Mouse (Mus musculus): ENCODE measurements around the gene Fbxo3. TPM values are rescaled to one million over a fixed set of nuclear protein-coding genes. Genes with fewer than 3 reads are reported as not detected.
"Not testable (repeated sequence)": the region's sequence is repeated elsewhere in the genome, so short reads cannot be mapped to it uniquely, and the experiment has no call there.

Fbxo3 gene
- polyA plus RNA-seq, 1 experiment from 2014 or later = 44.9 TPM

GRCm38 (mm10) chr2:103992618-103993332 is 34.7 kb upstream of the Fbxo3 start:
- no peaks in the 10 kb centered on the region for H3K36me3 ChIP-seq (ENCODE audit: control insufficient read depth, insufficient read depth, low read length)
- no peak overlapping the region for H3K27ac ChIP-seq (replicated peaks in 1 of 2; ENCODE audit: control insufficient read depth in 1 of 2, insufficient read depth in 1 of 2, low read depth in 2 of 2, low read length in 2 of 2)
- no peaks in the 10 kb centered on the region for H3K4me1 ChIP-seq (ENCODE audit: control insufficient read depth in 2 of 2, insufficient read depth in 2 of 2, low read length in 2 of 2)
- H3K4me2 ChIP-seq (ENCODE audit: low read length) = no peak overlapping the region
- no peak for ATAC-seq (ENCODE audit: insufficient number of reproducible peaks, insufficient read depth, low FRiP score, low read depth)
- no peak overlapping the region for H3K9ac ChIP-seq (ENCODE audit: low read length)
- no peak overlapping the region for H3K4me3 ChIP-seq (ENCODE audit: control insufficient read depth in 1 of 2, insufficient read depth in 1 of 2, low read depth in 1 of 2, low read length in 2 of 2)
- WGBS = 34% methylated on average over 17 of the region's 17 CpGs
- peaks cover 13% of the 10 kb centered on the region for H3K27me3 ChIP-seq (ENCODE audit: control insufficient read depth, insufficient read depth, low read length)
- H3K9me3 ChIP-seq (ENCODE audit: control insufficient read depth, low read length) = no peaks in the 10 kb centered on the region

- Histone ChIP-seq H3K4me1 (ENCODE audit: control insufficient read depth in 2 of 2, insufficient read depth in 2 of 2, low read length in 2 of 2) (no peaks in the 10 kb centered on the region), H3K36me3 (ENCODE audit: control insufficient read depth, insufficient read depth, low read length) (no peaks in the 10 kb centered on the region), H3K9ac (ENCODE audit: low read length) (no peak overlapping the region), H3K27me3 (ENCODE audit: control insufficient read depth, insufficient read depth, low read length) (0 out of 2 replicates have a peak, but pooled peaks cover 3% of the 10 kb centered on the region), H3K9me3 (ENCODE audit: control insufficient read depth, low read length) (no peaks in the 10 kb centered on the region), H3K4me3 (ENCODE audit: control insufficient read depth in 1 of 2, insufficient read depth in 1 of 2, low read depth in 1 of 2, low read length in 2 of 2) (no peak overlapping the region), H3K27ac (replicated peaks in 1 of 2; ENCODE audit: control insufficient read depth in 1 of 2, insufficient read depth in 1 of 2, low read depth in 2 of 2, low read length in 2 of 2) (no peak overlapping the region), H3K4me2 (ENCODE audit: low read length) (no peak overlapping the region)
- 22% methylated on average over 2 of the region's 2 CpGs for WGBS
- no peak for ATAC-seq (ENCODE audit: insufficient number of reproducible peaks, insufficient read depth, low FRiP score, low read depth)
Measured at GRCm38 (mm10) chr2:104001076-104001475, 26.4 kb upstream of the Fbxo3 start.

DNA sequence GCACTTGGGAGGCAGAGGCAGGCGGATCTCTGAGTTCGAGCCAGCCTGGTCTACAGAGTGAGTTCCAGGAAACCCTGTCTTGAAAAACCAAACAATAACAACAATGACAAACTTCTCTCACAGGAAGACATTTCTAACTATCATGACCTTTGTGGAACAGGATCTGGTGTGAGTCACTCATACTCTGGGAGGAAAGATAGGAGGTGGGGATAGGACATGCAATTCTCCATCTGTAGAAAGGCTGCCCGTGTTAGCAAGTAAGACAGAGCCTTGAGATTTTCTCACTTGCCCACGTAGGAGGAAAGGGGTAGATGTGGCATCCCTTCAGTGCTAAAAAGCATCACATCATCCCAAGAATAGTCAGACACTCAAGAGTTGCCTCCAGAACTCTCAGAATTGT is 25.7 kb upstream of the Fbxo3 start:
- no peak for ATAC-seq (ENCODE audit: insufficient number of reproducible peaks, insufficient read depth, low FRiP score, low read depth)
- no peak overlapping the region for H3K4me3 ChIP-seq (ENCODE audit: control insufficient read depth in 1 of 2, insufficient read depth in 1 of 2, low read depth in 1 of 2, low read length in 2 of 2)
- no peak overlapping the region for H3K27ac ChIP-seq (replicated peaks in 1 of 2; ENCODE audit: control insufficient read depth in 1 of 2, insufficient read depth in 1 of 2, low read depth in 2 of 2, low read length in 2 of 2)
- no peaks in the 10 kb centered on the region for H3K9me3 ChIP-seq (ENCODE audit: control insufficient read depth, low read length)
- no peaks in the 10 kb centered on the region for H3K36me3 ChIP-seq (ENCODE audit: control insufficient read depth, insufficient read depth, low read length)
- H3K27me3 ChIP-seq (ENCODE audit: control insufficient read depth, insufficient read depth, low read length) = 0 out of 2 replicates have a peak, but pooled peaks cover 3% of the 10 kb centered on the region
- H3K9ac ChIP-seq (ENCODE audit: low read length) = no peak overlapping the region
- no peak overlapping the region for H3K4me2 ChIP-seq (ENCODE audit: low read length)
- no peaks in the 10 kb centered on the region for H3K4me1 ChIP-seq (ENCODE audit: control insufficient read depth in 2 of 2, insufficient read depth in 2 of 2, low read length in 2 of 2)
- 65% methylated on average over 4 of the region's 4 CpGs for WGBS

DNA sequence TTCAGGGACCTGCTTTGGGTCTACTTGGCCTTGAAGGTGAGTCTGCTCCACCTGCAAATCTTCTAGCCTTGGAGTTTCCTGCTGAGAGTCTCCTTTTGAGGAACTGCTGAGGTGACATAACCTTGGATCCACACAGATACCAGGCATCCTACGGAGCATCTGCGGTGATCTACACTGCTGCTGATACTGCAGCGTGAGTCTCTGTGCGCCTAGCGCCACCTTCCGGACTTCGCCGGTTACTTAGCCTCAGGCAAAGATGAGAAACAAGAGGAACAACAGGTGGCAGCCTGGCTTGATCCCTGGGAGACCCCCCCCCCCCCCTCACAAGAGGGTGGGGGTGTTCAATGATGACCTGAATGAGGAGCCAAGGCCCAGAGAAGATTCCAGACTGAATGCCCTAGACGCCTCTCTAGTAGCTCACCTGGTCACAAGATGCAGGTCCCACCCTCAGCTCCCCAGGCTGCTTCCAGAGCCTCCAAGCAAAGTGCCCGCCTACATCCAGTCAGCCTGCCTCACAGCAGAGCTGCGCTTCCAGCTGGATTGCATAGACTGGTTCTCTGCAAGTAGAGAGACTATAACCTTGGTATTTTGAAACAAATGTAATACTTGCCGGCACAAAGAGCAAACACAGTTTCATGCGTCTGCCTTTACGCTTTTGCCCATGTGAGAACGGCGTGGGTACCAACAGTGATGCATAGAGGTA is 24.7 kb upstream of the Fbxo3 start:
- H3K4me2 ChIP-seq (ENCODE audit: low read length) = no peak overlapping the region
- H3K27ac ChIP-seq (replicated peaks in 1 of 2; ENCODE audit: control insufficient read depth in 1 of 2, insufficient read depth in 1 of 2, low read depth in 2 of 2, low read length in 2 of 2) = no peak overlapping the region
- H3K9ac ChIP-seq (ENCODE audit: low read length) = no peak overlapping the region
- no peaks in the 10 kb centered on the region for H3K9me3 ChIP-seq (ENCODE audit: control insufficient read depth, low read length)
- H3K4me3 ChIP-seq (ENCODE audit: control insufficient read depth in 1 of 2, insufficient read depth in 1 of 2, low read depth in 1 of 2, low read length in 2 of 2) = no peak overlapping the region
- 0 out of 2 replicates have a peak, but pooled peaks cover 3% of the 10 kb centered on the region for H3K27me3 ChIP-seq (ENCODE audit: control insufficient read depth, insufficient read depth, low read length)
- no peak for ATAC-seq (ENCODE audit: insufficient number of reproducible peaks, insufficient read depth, low FRiP score, low read depth)
- WGBS = 32% methylated on average over 16 of the region's 16 CpGs
- H3K4me1 ChIP-seq (ENCODE audit: control insufficient read depth in 2 of 2, insufficient read depth in 2 of 2, low read length in 2 of 2) = no peaks in the 10 kb centered on the region
- H3K36me3 ChIP-seq (ENCODE audit: control insufficient read depth, insufficient read depth, low read length) = no peaks in the 10 kb centered on the region

DNA sequence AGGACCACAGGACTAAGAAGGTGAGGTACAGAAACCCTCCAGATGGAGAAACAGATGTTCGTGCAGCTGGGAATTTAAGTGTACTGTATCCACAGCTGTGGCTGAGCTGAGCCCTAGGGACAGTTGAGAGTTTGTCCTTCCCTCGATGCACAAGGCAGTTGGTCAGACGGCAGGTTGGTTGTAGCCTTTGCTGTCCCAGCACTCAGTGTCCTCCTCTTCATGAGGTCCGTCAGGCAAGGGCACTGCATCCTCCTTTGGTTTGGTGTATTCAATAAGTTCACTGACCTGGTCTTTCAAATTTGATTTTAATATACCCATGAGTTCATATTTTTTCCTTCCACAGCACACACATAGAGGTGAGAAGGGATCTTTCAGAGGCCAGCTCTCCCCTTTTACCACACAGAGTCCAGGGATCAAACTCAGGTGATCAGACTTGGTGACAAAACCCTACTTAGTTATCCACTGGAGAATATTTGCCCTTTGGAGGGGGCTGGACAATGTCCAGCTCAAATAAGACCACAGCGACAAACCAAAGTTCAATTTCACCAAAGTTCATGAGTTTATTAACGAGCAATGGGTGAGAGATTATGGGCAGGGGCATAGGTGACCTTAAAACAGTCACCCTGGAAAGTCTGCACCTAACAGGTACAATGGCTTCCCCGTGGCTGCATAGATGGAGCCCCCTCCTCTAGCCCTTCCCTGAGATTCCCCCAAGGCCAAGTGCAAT is 19.6 kb upstream of the Fbxo3 start:
- H3K9ac ChIP-seq (ENCODE audit: low read length) = no peak overlapping the region
- no peak for ATAC-seq (ENCODE audit: insufficient number of reproducible peaks, insufficient read depth, low FRiP score, low read depth)
- H3K4me1 ChIP-seq (ENCODE audit: control insufficient read depth in 2 of 2, insufficient read depth in 2 of 2, low read length in 2 of 2) = no peaks in the 10 kb centered on the region
- no peak overlapping the region for H3K4me3 ChIP-seq (ENCODE audit: control insufficient read depth in 1 of 2, insufficient read depth in 1 of 2, low read depth in 1 of 2, low read length in 2 of 2)
- H3K27ac ChIP-seq (replicated peaks in 1 of 2; ENCODE audit: control insufficient read depth in 1 of 2, insufficient read depth in 1 of 2, low read depth in 2 of 2, low read length in 2 of 2) = no peak overlapping the region
- H3K9me3 ChIP-seq (ENCODE audit: control insufficient read depth, low read length) = no peaks in the 10 kb centered on the region
- 80% methylated on average over 7 of the region's 7 CpGs for WGBS
- H3K27me3 ChIP-seq (ENCODE audit: control insufficient read depth, insufficient read depth, low read length) = 0 out of 2 replicates have a peak, but pooled peaks cover 3% of the 10 kb centered on the region
- no peak overlapping the region for H3K4me2 ChIP-seq (ENCODE audit: low read length)
- H3K36me3 ChIP-seq (ENCODE audit: control insufficient read depth, insufficient read depth, low read length) = no peaks in the 10 kb centered on the region

DNA sequence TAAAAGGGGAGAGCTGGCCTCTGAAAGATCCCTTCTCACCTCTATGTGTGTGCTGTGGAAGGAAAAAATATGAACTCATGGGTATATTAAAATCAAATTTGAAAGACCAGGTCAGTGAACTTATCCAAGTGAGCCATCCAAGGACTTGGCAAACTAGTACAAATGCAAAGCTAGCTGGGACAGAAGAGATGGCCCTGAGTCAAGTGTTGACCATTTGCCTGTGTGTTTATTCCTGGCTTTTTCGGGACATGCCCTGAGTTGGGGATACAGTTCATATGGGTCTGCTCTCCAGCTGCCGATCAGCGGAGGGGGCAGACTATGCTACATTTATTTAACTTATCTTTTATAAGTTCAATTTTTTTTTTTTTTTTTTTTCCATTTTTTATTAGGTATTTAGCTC is 18.7 kb upstream of the Fbxo3 start:
- 96% methylated on average over 3 of the region's 3 CpGs for WGBS

DNA sequence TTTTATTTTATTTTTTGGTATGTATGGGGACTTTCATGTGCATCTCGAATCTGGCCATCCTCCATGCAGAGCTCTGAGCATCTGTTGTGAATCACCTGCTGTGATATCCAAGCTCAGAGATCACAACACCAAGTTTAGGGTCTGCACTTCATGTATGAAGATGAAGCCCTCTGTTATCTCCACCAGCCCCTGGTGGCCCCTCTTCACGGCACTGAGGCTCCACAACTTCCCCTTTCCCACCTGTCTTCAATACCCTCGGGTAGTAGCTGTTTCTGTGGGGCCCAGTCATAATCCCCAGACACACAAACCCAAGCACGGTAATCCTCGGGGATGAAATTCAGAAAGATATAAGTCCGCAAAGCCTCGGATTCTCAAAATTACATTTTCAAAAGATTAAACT is 4.4 kb upstream of the Fbxo3 start:
- Histone ChIP-seq H3K9me3 (ENCODE audit: control insufficient read depth, low read length) (no peaks in the 10 kb centered on the region), H3K4me1 (ENCODE audit: control insufficient read depth in 2 of 2, insufficient read depth in 2 of 2, low read length in 2 of 2) (peaks cover 2 to 4% of the 10 kb centered on the region in 2 experiments; a peak in 3 of 4 replicates), H3K27me3 (ENCODE audit: control insufficient read depth, insufficient read depth, low read length) (no peaks in the 10 kb centered on the region), H3K27ac (replicated peaks in 1 of 2; ENCODE audit: control insufficient read depth in 1 of 2, insufficient read depth in 1 of 2, low read depth in 2 of 2, low read length in 2 of 2) (no peak overlapping the region), H3K36me3 (ENCODE audit: control insufficient read depth, insufficient read depth, low read length) (no peaks in the 10 kb centered on the region), H3K4me2 (ENCODE audit: low read length) (no peak overlapping the region), H3K9ac (ENCODE audit: low read length) (no peak overlapping the region), H3K4me3 (ENCODE audit: control insufficient read depth in 1 of 2, insufficient read depth in 1 of 2, low read depth in 1 of 2, low read length in 2 of 2) (no peak overlapping the region)
- ATAC-seq (ENCODE audit: insufficient number of reproducible peaks, insufficient read depth, low FRiP score, low read depth) = no peak
- WGBS = 84% methylated on average over 7 of the region's 7 CpGs

More for the DNA sequence above, 18.7 kb upstream of the Fbxo3 start:
- H3K4me2 ChIP-seq (ENCODE audit: low read length); H3K9me3 ChIP-seq (ENCODE audit: control insufficient read depth, low read length); H3K4me3 ChIP-seq (ENCODE audit: control insufficient read depth in 1 of 2, insufficient read depth in 1 of 2, low read depth in 1 of 2, low read length in 2 of 2); H3K27me3 ChIP-seq (ENCODE audit: control insufficient read depth, insufficient read depth, low read length); H3K9ac ChIP-seq (ENCODE audit: low read length); H3K4me1 ChIP-seq (ENCODE audit: control insufficient read depth in 2 of 2, insufficient read depth in 2 of 2, low read length in 2 of 2); H3K36me3 ChIP-seq (ENCODE audit: control insufficient read depth, insufficient read depth, low read length); H3K27ac ChIP-seq (replicated peaks in 1 of 2; ENCODE audit: control insufficient read depth in 1 of 2, insufficient read depth in 1 of 2, low read depth in 2 of 2, low read length in 2 of 2); ATAC-seq (ENCODE audit: insufficient number of reproducible peaks, insufficient read depth, low FRiP score, low read depth): not testable (repeated sequence)
